Mouse (Mus musculus) thymus, postnatal 25 days (tissue): Measurements from ENCODE around the gene Fxyd5.

Experiments
- DNase-seq: peaks from one replicate; pipeline ENCODE4 v3.0.0; 2022

Fxyd5 gene

DNA sequence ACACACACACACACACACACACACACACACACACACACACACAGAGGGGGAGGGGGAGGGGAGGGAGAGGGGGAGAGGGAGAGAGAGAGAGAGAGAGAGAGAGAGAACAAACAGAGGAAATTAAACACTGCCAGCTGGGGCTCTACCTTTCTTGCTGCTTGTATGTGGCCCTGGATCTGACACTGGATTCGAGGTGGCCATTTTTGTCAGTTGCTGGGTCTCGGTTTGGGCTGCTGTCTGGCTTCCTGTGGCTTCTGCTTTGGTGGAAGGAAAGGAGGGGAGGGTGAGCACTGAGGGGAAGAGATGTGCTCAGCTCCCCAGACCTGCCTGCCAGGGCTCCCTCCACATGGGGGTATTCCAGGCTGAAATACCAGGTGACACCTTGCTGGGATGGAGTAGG lies 4.6 kb downstream of the Fxyd5 start:
- peak; percentile 69 for DNase-seq

DNA sequence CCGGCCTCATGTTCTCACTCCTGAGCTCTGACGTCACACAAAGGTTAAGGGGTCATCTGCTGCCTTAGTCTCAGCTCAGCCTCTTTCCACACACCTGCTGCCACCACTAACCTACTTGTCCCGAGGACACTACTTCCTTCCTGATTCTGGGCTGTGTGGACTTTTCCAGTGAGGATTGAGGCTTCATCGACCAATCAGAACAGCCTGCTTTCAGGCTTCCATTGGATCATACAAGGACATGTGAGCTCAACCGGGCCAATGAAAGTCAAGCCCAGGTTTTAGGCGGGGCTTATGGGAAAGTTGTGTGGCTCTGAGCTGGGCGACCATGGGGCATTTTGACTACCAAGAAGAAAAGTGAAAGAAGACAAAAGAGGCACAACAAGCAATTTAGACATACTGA lies 5.4 kb downstream of the Fxyd5 start:
- DNase-seq, result peak; percentile 44

- no peak for DNase-seq
These were observed 7.0 kb downstream of the Fxyd5 start for GRCm38 (mm10) chr7:31035291-31035690.

DNA sequence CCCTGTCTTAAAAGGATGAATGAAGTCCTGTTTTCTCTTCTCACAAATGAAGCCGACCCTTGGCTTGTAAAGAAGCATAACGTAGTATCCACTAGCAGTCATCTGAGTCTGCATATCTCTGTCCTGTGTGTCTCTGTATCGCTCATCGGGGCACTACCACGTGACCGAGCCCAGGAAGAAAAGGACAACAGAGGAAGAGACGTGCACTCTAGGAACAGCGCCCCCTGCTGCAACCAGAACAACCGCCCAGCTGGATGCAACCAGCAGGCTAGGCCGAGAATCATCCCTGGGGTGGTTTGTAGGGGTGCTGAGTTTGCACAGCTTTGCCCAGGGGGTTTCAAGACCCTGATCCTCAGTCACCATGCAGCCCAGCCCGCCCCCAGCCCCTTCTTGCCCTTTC lies 7.5 kb downstream of the Fxyd5 start:
- peak; percentile 60 for DNase-seq

GRCm38 (mm10) chr7:31033409-31034165 lies 8.7 kb downstream of the Fxyd5 start:
- peak; percentile 75 for DNase-seq

GRCm38 (mm10) chr7:31031731-31032130 lies 10.6 kb downstream of the Fxyd5 start:
- DNase-seq, result no peak

- no peak for DNase-seq
These were observed 11.6 kb downstream of the Fxyd5 start for GRCm38 (mm10) chr7:31030717-31031116.

GRCm38 (mm10) chr7:31028609-31029008 lies 13.7 kb downstream of the Fxyd5 start:
- DNase-seq, result no peak

DNA sequence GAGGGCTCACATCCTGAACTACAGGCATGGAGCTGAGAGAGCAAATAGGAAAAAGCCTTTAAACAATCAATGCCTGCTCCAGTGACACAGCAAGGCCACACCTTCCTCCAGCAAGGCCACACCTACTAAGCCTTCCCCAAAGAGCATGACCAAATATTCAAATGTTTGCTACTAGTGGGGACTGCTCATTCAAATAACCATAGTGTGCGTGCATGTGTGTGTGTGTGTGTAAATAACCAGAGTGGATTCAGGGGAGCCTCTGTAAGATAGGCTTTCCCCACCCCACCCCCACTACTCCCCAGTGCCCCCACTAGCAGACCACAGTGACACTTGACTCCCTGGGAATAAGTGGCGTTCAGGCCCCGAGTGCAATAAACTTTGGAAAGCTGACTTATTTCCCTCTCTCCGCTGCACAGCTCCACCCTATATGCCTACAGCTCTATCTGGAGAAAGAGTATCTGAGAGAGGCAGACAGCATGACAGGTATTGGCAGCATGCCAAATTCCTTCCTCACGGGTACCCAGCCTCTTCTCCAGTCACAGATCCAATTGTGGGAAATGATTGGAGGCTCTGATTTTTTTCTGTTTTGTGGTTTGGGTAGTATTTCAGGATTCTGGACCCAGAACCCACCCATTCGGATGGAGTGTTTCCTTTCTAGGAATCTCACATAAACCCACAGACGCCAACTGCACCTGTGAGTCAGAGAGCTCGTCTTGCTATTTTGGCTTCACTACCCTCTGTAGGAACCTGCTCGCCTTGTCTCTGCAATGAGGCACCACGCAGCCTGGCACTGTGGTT lies 25.0 kb downstream of the Fxyd5 start:
- DNase-seq, result no peak

GRCm38 (mm10) chr7:31012971-31013370 lies 29.3 kb downstream of the Fxyd5 start:
- DNase-seq, result no peak

- DNase-seq, result no peak
These were observed 33.4 kb downstream of the Fxyd5 start for GRCm38 (mm10) chr7:31008889-31009288.

- no peak for DNase-seq
These were observed 34.1 kb downstream of the Fxyd5 start for GRCm38 (mm10) chr7:31008175-31008574.

- no peak for DNase-seq
These were observed 34.5 kb downstream of the Fxyd5 start for GRCm38 (mm10) chr7:31007775-31008174.

GRCm38 (mm10) chr7:31002650-31003049 lies 39.6 kb downstream of the Fxyd5 start:
- peak; percentile 39 for DNase-seq

- peak; percentile 36 for DNase-seq
These were observed 41.7 kb downstream of the Fxyd5 start for GRCm38 (mm10) chr7:31000505-31001020.

- DNase-seq, result no peak
These were observed 45.8 kb downstream of the Fxyd5 start for GRCm38 (mm10) chr7:30996491-30996890.

DNA sequence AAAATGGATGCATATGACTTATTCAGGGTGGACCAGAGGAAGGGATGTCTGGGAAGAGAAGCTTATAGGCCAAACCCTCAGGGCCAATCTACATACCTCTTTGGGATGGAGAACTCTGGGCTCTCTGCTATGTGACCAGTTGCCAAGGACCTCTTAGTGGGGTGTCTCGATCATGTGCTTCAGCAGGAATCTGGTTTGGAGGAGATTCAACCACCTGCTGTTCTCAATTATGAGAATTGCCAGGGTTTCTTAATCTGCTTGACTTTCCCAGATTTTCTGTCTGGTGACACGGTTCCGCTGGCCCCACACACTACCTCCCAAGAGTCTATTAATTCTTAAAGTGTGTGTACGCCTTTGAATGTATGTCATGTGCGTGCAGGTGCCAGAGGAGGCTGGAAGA lies 48.3 kb downstream of the Fxyd5 start:
- no peak for DNase-seq

DNA sequence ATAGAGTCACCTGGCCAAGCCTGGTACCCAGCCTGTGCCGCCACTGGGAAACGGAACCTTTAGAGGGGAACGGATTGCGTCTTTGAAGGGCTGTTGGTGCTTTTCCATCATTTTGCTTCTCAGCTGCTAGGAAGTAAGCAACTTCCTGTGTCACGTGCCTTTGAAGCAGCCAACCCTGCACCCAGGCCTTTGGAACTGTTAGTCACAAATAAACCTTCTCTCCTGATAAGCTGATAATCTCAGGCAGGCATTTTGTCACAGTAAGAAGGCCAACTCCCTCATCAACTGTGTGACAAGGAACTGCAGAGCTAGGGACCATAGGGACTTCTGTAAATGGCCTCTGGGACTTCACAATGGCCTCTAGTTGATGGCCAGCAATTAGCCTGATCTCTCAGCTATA lies 50.1 kb downstream of the Fxyd5 start:
- DNase-seq, result no peak

- DNase-seq, result no peak
These were observed 53.6 kb downstream of the Fxyd5 start for GRCm38 (mm10) chr7:30988519-30989162.

- DNase-seq, result no peak
These were observed 56.9 kb downstream of the Fxyd5 start for GRCm38 (mm10) chr7:30985357-30985756.
